11 mouse cellular contexts compared by ENCODE assay signal in genomic region chr5:74304767-74305166, GRCm38 (mm10).
DNase-seq lines count a peak whose midpoint lies in the region; ATAC-seq lines count a peak whose summit lies in the region.
"Had no signal": no experiment of that assay in that cellular context is flagged by ENCODE, and none has a peak within 500 bp of the region (broad histone marks: within the 10 kb centered on the region; RNA-seq: fewer than 3 reads in every experiment).

No protein-coding gene starts in this region.

- H3K27me3 ChIP-seq in lung, embryonic 15.5 days: no peaks in the 10 kb centered on the region
- H3K27me3 ChIP-seq in midbrain, embryonic 11.5 days (ENCODE audit: control insufficient read depth, insufficient read depth, low read length): no peaks in the 10 kb centered on the region
- H3K27me3 ChIP-seq: forebrain, embryonic 13.5 days had no signal

- H3K4me1 ChIP-seq in lung, embryonic 15.5 days: peaks cover 44% of the 10 kb centered on the region
- H3K4me1 ChIP-seq in midbrain, embryonic 11.5 days (ENCODE audit: control insufficient read depth, insufficient read depth, low read length): no peaks in the 10 kb centered on the region

- peak; percentile 35 for DNase-seq in urinary bladder, postnatal 25 days (ENCODE audit: low spot score)
- no peak for DNase-seq in urinary bladder, postnatal 10 days (ENCODE audit: low spot score)
- DNase-seq in heart, adult 8-10 months (ENCODE audit: low spot score): peak; percentile 73
- peak; percentile 34 to 68 for DNase-seq in urinary bladder, postnatal 36 days (ENCODE audit: low spot score in 2 of 2)
- DNase-seq in layer of hippocampus, postnatal 10 days (ENCODE audit: low spot score in 2 of 2): no peak
- DNase-seq in midbrain, embryonic 11.5 days (ENCODE audit: low spot score, missing footprints): no peak
- DNase-seq: thymus, postnatal 4 days had no signal

- H3K9ac ChIP-seq in lung, embryonic 15.5 days: no peak overlapping the region
- no peak overlapping the region for H3K9ac ChIP-seq in midbrain, embryonic 11.5 days (ENCODE audit: low read length)
- H3K9ac ChIP-seq: forebrain, embryonic 13.5 days had no signal

- no peak overlapping the region for H3K4me3 ChIP-seq in lung, embryonic 15.5 days
- no peak overlapping the region for H3K4me3 ChIP-seq in midbrain, embryonic 11.5 days (ENCODE audit: low read depth, low read length)
- H3K4me3 ChIP-seq: forebrain, embryonic 13.5 days had no signal

- H3K4me2 ChIP-seq in lung, embryonic 15.5 days: no peak overlapping the region
- H3K4me2 ChIP-seq in midbrain, embryonic 11.5 days: no peak overlapping the region
- H3K4me2 ChIP-seq: forebrain, embryonic 13.5 days had no signal

- H3K9me3 ChIP-seq in lung, embryonic 15.5 days: no peaks in the 10 kb centered on the region
- H3K9me3 ChIP-seq in midbrain, embryonic 11.5 days (ENCODE audit: control insufficient read depth, low read length): no peaks in the 10 kb centered on the region
- H3K9me3 ChIP-seq: forebrain, embryonic 13.5 days had no signal

- no peaks in the 10 kb centered on the region for H3K36me3 ChIP-seq in lung, embryonic 15.5 days
- no peaks in the 10 kb centered on the region for H3K36me3 ChIP-seq in midbrain, embryonic 11.5 days (ENCODE audit: control insufficient read depth, insufficient read depth, low read length)

- WGBS in lung, embryonic 15.5 days: 42% methylated on average over 4 of the region's 4 CpGs
- 84% methylated on average over 4 of the region's 4 CpGs for WGBS in midbrain, embryonic 11.5 days

- peak; percentile 65; the same call in 1 of the 2 replicates for ATAC-seq in lung, embryonic 15.5 days (ENCODE audit: borderline replicate concordance, extremely low read depth, low FRiP score, low TSS enrichment)
- ATAC-seq in megakaryocyte, adult 5-6 weeks (ENCODE audit: poor library complexity, severe bottlenecking): no peak
- no peak for ATAC-seq in midbrain, embryonic 11.5 days (ENCODE audit: low FRiP score)
- ATAC-seq: forebrain, embryonic 13.5 days had no signal

- peak overlapping the region; percentile 19 for H3K27ac ChIP-seq in lung, embryonic 15.5 days
- no peak overlapping the region for H3K27ac ChIP-seq in midbrain, embryonic 11.5 days (ENCODE audit: low read depth, low read length)
- H3K27ac ChIP-seq: forebrain, embryonic 13.5 days; macrophage had no signal

Comparison
In these comparisons a context has a peak if more than half of its experiments do, and no peak if none do; other contexts are left out.
1. DNase-seq: peak in urinary bladder, postnatal 25 days (single experiment), heart, adult 8-10 months (single experiment) and urinary bladder, postnatal 36 days (2 of 2); none in urinary bladder, postnatal 10 days (single experiment), layer of hippocampus, postnatal 10 days (0 of 2) and midbrain, embryonic 11.5 days (single experiment).